Mouse (Mus musculus): ENCODE measurements around the gene Anapc4. TPM values are rescaled to one million over a fixed set of nuclear protein-coding genes. Genes with fewer than 3 reads are reported as not detected.

Gene Anapc4
- polyA plus RNA-seq, 1 experiment, result 0.13 TPM

DNA sequence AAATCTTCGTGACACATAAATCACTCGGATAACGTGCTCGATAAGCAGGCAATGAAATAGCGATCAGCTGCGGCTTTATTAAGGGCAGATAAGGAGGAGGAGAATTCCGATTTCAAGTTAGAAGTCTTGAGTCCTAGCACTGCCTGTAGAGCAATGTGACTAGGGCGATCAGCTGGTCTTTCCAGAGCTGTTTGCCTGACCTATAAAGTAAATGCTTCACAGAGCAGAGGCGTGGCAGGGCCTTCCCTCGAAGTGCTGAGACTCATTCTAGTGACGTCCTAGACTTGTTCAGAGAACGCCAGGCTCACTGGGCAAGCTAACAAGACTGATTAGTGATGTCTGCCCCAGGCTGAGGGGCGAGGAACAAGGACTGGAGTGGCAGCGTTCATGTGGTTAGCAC lies 22.8 kb upstream of the Anapc4 start:
- peaks cover 73% of the 10 kb centered on the region for H3K36me3 ChIP-seq (ENCODE audit: control insufficient read depth)
- no peaks in the 10 kb centered on the region for H3K27me3 ChIP-seq (ENCODE audit: control insufficient read depth)
- no peak for TF ChIP-seq GATA1 (IDR thresholded peaks at IDR 0.05; ENCODE audit: low read length)
- TF ChIP-seq TAL1 (IDR thresholded peaks at IDR 0.05; ENCODE audit: low read length), result no peak
- H3K4me1 ChIP-seq (ENCODE audit: control insufficient read depth), result no peaks in the 10 kb centered on the region
- no peaks in the 10 kb centered on the region for H3K9me3 ChIP-seq (ENCODE audit: control insufficient read depth, low read length)
- H3K4me3 ChIP-seq (replicated peaks), result no peak overlapping the region

DNA sequence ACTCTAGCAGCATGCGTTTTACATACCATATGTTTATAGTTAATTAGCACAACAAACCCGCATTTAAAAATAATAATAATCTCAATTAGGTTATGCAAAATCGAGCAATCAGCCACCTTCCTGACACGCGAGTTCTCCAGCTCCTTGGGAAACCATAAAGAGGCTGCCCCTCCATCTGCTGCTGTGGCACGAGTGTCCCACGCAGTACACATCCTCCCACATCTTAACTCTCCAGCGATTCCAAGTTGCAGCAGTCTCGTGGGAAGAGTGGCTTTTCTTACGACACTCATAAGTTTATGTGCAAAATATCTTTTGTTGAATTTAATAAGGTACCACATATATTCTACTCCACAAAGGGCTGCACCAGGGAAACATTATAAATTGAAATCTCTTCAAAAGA lies 21.4 kb upstream of the Anapc4 start:
- H3K36me3 ChIP-seq (ENCODE audit: control insufficient read depth), result peaks cover 71% of the 10 kb centered on the region
- no peak for TF ChIP-seq TAL1 (IDR thresholded peaks at IDR 0.05; ENCODE audit: low read length)
- TF ChIP-seq GATA1 (IDR thresholded peaks at IDR 0.05; ENCODE audit: low read length), result no peak
- no peaks in the 10 kb centered on the region for H3K27me3 ChIP-seq (ENCODE audit: control insufficient read depth)
- H3K4me1 ChIP-seq (ENCODE audit: control insufficient read depth), result no peaks in the 10 kb centered on the region
- no peaks in the 10 kb centered on the region for H3K9me3 ChIP-seq (ENCODE audit: control insufficient read depth, low read length)
- no peak overlapping the region for H3K4me3 ChIP-seq (replicated peaks)

DNA sequence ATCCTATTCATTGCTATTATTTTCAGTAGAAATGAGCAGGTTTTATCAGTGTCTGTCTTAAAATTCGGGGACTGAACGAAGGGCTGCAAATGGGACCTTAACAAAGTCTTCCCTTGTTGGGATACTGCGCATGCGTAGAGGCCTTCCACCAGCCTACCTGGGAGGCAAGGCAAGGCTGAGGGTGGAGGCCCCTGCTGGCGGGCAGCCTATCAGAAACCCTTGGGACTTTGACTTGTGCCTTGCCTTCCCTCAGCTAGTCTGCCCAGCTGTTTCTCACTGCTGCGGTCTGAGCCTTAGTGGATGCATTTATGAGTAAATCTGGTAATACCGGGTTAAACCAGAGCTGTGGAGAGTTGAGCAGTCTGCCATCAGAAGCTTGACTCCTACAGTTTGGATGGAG lies 20.5 kb upstream of the Anapc4 start:
- no peaks in the 10 kb centered on the region for H3K9me3 ChIP-seq (ENCODE audit: control insufficient read depth, low read length)
- H3K27me3 ChIP-seq (ENCODE audit: control insufficient read depth), result no peaks in the 10 kb centered on the region
- H3K4me1 ChIP-seq (ENCODE audit: control insufficient read depth), result no peaks in the 10 kb centered on the region
- no peak overlapping the region for H3K4me3 ChIP-seq (replicated peaks)
- TF ChIP-seq TAL1 (IDR thresholded peaks at IDR 0.05; ENCODE audit: low read length) (no peak), GATA1 (IDR thresholded peaks at IDR 0.05; ENCODE audit: low read length) (no peak)
- H3K36me3 ChIP-seq (ENCODE audit: control insufficient read depth), result peaks cover 67% of the 10 kb centered on the region

DNA sequence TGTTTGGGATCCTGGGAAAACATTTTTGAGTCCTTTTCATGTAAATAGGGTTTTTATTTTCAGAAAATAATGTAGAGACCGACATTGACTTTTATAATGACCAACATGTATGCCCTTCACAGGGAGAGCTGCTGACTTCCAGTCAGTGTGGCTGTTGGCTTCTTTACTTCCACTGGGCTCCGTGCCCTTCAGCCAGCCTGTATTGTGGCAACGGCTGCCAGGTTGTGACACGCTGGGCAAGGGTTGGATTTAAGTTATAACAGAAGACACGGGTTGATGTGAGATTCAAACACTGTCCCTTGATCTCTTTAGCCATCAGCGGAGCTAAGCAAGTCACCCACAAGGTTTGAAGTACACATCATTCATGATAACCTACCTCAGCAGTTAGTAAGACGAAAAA lies 15.1 kb upstream of the Anapc4 start:
- H3K27me3 ChIP-seq (ENCODE audit: control insufficient read depth), result no peaks in the 10 kb centered on the region
- no peak for TF ChIP-seq GATA1 (IDR thresholded peaks at IDR 0.05; ENCODE audit: low read length)
- no peak for TF ChIP-seq TAL1 (IDR thresholded peaks at IDR 0.05; ENCODE audit: low read length)
- H3K9me3 ChIP-seq (ENCODE audit: control insufficient read depth, low read length), result no peaks in the 10 kb centered on the region
- H3K36me3 ChIP-seq (ENCODE audit: control insufficient read depth), result peaks cover 61% of the 10 kb centered on the region
- H3K4me3 ChIP-seq (replicated peaks), result no peak overlapping the region
- no peaks in the 10 kb centered on the region for H3K4me1 ChIP-seq (ENCODE audit: control insufficient read depth)

DNA sequence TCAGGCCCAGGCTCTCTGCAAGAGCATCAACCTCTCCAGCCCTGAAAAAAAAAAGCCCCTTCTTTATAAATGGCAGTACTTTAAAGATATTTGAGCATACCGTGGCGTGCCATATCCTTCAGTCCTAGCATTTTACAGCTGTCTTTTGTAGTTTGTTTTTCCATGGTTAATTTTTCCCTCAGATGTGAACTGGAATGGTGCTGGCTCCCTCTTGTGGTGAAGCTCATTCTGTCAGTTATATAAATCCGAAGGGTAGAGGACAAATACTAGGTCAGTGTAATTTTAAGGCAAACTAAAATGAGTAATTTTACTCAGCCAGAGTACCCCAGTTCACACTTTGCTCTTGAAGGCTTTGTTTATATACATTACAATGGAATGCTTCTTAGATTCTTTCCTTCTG lies 12.1 kb upstream of the Anapc4 start:
- Histone ChIP-seq H3K9me3 (ENCODE audit: control insufficient read depth, low read length) (no peaks in the 10 kb centered on the region), H3K4me3 (replicated peaks) (no peak overlapping the region), H3K4me1 (ENCODE audit: control insufficient read depth) (no peaks in the 10 kb centered on the region), H3K27me3 (ENCODE audit: control insufficient read depth) (no peaks in the 10 kb centered on the region), H3K36me3 (ENCODE audit: control insufficient read depth) (peaks cover 58% of the 10 kb centered on the region)
- TF ChIP-seq GATA1 (IDR thresholded peaks at IDR 0.05; ENCODE audit: low read length) (no peak), TAL1 (IDR thresholded peaks at IDR 0.05; ENCODE audit: low read length) (no peak)

DNA sequence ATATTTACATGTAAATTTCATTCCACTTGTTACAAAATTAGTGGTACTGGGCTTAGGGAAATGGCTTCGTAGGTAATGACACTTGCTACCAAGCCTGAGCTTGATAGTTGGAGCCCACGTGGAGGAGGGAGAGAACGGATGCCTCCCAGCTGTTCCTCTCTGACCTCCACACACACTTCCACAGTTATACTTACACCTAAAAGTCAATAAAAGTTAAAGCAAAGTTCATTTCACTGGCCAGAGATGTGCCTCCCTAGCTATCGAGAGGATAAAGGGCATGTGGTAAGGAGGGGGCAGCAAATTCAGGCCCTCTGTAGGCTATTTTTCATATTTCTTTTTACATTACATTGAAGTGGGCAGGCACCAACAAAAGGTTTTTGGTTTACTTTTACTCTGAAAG lies 5.9 kb upstream of the Anapc4 start:
- Histone ChIP-seq H3K27me3 (ENCODE audit: control insufficient read depth) (no peaks in the 10 kb centered on the region), H3K9me3 (ENCODE audit: control insufficient read depth, low read length) (peaks cover 7% of the 10 kb centered on the region), H3K4me1 (ENCODE audit: control insufficient read depth) (peaks cover 8% of the 10 kb centered on the region), H3K4me3 (replicated peaks) (no peak overlapping the region), H3K36me3 (ENCODE audit: control insufficient read depth) (peaks cover 23% of the 10 kb centered on the region)
- no peak for TF ChIP-seq GATA1 (IDR thresholded peaks at IDR 0.05; ENCODE audit: low read length)
- no peak for TF ChIP-seq TAL1 (IDR thresholded peaks at IDR 0.05; ENCODE audit: low read length)

DNA sequence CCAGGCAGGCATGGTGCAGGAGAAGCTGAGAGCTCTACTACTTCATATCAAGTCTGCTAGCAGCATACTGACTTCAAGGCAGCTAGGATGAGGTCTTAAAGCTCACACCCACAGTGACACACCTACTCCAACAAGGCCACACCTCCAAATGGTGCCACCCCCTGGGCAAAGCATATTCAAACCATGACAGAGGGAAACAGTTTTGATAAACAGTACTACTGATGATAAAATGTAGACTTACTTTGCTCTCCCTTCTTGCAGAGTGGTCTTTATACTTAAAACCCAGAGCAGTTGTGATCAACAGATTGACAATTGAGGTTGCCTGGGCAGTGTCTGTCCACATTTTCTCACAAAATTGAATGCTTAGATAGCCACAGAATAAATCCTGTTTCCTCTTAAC lies 807 bp upstream of the Anapc4 start:
- H3K36me3 ChIP-seq (ENCODE audit: control insufficient read depth), result peaks cover 7% of the 10 kb centered on the region
- TF ChIP-seq TAL1 (IDR thresholded peaks at IDR 0.05; ENCODE audit: low read length) (no peak), GATA1 (IDR thresholded peaks at IDR 0.05; ENCODE audit: low read length) (no peak)
- H3K4me3 ChIP-seq (replicated peaks), result peak overlapping the region; percentile 75
- H3K4me1 ChIP-seq (ENCODE audit: control insufficient read depth), result peaks cover 32% of the 10 kb centered on the region
- H3K27me3 ChIP-seq (ENCODE audit: control insufficient read depth), result no peaks in the 10 kb centered on the region
- H3K9me3 ChIP-seq (ENCODE audit: control insufficient read depth, low read length), result peaks cover 8% of the 10 kb centered on the region

DNA sequence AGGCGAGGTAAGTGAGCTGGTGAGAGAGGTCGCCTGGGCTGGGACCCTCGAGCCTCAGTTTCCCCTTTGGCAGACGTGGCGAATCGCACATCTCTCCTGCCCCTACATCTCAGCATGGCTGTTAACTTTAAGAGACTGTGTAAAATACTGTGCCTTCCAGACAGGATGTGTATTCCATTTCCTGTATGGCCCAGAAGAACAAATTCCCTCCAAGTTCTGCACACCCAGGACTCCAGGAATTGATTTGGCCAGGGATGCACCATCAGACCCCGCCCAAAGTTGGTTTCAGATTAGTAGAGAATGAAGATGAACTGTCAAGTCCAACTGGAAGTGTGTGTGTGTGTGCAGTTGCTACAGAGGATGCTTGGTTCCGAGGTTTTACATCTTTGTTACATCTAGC lies 574 bp downstream of the Anapc4 start:
- H3K36me3 ChIP-seq (ENCODE audit: control insufficient read depth), result peaks cover 14% of the 10 kb centered on the region
- H3K4me3 ChIP-seq (replicated peaks), result peak overlapping the region; percentile 75
- no peaks in the 10 kb centered on the region for H3K27me3 ChIP-seq (ENCODE audit: control insufficient read depth)
- peaks cover 8% of the 10 kb centered on the region for H3K9me3 ChIP-seq (ENCODE audit: control insufficient read depth, low read length)
- H3K4me1 ChIP-seq (ENCODE audit: control insufficient read depth), result peaks cover 32% of the 10 kb centered on the region
- TF ChIP-seq GATA1 (IDR thresholded peaks at IDR 0.05; ENCODE audit: low read length), result no peak
- TF ChIP-seq TAL1 (IDR thresholded peaks at IDR 0.05; ENCODE audit: low read length), result no peak

DNA sequence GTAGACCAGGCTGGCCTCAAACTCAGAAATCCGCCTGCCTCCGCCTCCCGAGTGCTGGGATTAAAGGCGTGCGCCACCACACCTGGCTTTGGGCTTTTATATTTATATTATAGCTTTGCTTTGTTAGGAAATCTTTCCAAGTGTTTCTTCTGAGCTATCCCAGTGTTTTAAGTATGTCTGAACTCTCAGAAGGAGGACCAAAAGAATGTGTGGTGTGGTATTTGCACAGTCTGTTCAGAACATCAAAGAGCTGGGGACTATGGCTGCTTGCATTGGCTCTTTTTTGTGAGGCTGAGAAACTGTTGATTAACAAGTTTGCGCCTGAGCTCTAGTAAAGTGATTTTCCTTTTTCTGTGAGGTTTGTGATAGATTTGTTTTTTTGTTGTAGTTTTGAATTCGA lies 10.5 kb downstream of the Anapc4 start:
- no peaks in the 10 kb centered on the region for H3K27me3 ChIP-seq (ENCODE audit: control insufficient read depth)
- H3K9me3 ChIP-seq (ENCODE audit: control insufficient read depth, low read length), result no peaks in the 10 kb centered on the region
- H3K4me1 ChIP-seq (ENCODE audit: control insufficient read depth), result no peaks in the 10 kb centered on the region; the same call in 1 of the 2 replicates
- H3K36me3 ChIP-seq (ENCODE audit: control insufficient read depth), result peaks cover 43% of the 10 kb centered on the region
- no peak for TF ChIP-seq TAL1 (IDR thresholded peaks at IDR 0.05; ENCODE audit: low read length)
- TF ChIP-seq GATA1 (IDR thresholded peaks at IDR 0.05; ENCODE audit: low read length), result no peak
- H3K4me3 ChIP-seq (replicated peaks), result no peak overlapping the region

DNA sequence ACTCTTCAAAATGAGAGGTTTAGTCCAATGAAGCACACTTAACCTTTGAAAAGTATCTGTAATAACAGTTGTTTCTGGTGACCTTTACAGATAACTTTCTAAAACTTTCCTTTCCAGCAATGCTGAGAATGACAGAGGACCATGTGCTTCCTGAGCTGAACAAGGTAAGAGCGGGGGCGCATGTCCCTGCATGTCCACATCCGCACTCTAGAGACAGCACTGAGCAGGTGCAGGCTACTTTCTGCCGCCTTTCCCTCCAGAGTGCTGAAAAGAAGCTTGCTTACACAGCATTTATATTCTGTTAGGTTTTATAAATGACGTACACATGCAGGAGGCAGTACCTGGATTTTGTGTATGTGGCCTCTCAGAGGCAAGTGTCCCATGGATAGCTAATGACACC lies 21.9 kb downstream of the Anapc4 start:
- Histone ChIP-seq H3K4me1 (ENCODE audit: control insufficient read depth) (no peaks in the 10 kb centered on the region), H3K27me3 (ENCODE audit: control insufficient read depth) (no peaks in the 10 kb centered on the region), H3K9me3 (ENCODE audit: control insufficient read depth, low read length) (no peaks in the 10 kb centered on the region), H3K36me3 (ENCODE audit: control insufficient read depth) (peaks cover 40% of the 10 kb centered on the region), H3K4me3 (replicated peaks) (no peak overlapping the region)
- TF ChIP-seq GATA1 (IDR thresholded peaks at IDR 0.05; ENCODE audit: low read length), result no peak
